Mouse (Mus musculus) urinary bladder, postnatal 10 days (tissue): ENCODE measurements at regions not wholly inside any gene's neighbourhood (a gene's known extent, or its start where the extent isn't known, plus 50 kb on each side); places are given as distances from the start of the nearest gene placed in this dataset.
"Not testable (repeated sequence)": the region's sequence is repeated elsewhere in the genome, so short reads cannot be mapped to it uniquely, and the experiment has no call there.

Source experiments
- DNase-seq: peaks from one replicate; pipeline ENCODE4 v3.0.0; 2022; ENCODE audit warnings: low spot score

GRCm38 (mm10) chr16:77851206-77852065, 249.5 kb upstream of the Gm11146 start:
- no peak for DNase-seq

DNA sequence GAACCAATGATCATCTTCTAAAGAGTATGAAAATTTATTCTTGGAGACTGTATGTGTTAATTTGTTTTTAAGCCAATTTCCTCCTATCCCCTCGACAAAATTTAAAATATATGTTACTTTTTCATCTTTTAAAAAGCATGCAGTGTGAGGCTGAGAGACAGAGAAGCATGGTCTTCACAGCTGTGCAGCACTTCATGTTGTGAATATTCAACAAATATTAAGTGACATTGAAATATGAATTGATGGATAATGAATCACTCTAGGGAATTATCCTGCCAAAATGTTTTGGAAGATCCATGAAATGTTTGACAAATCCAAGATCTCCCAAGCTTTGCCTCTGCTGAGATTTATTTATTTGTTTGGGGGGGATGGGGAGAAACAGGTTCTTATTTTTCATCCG, 233.9 kb upstream of the Gm11146 start:
- DNase-seq, result no peak

DNA sequence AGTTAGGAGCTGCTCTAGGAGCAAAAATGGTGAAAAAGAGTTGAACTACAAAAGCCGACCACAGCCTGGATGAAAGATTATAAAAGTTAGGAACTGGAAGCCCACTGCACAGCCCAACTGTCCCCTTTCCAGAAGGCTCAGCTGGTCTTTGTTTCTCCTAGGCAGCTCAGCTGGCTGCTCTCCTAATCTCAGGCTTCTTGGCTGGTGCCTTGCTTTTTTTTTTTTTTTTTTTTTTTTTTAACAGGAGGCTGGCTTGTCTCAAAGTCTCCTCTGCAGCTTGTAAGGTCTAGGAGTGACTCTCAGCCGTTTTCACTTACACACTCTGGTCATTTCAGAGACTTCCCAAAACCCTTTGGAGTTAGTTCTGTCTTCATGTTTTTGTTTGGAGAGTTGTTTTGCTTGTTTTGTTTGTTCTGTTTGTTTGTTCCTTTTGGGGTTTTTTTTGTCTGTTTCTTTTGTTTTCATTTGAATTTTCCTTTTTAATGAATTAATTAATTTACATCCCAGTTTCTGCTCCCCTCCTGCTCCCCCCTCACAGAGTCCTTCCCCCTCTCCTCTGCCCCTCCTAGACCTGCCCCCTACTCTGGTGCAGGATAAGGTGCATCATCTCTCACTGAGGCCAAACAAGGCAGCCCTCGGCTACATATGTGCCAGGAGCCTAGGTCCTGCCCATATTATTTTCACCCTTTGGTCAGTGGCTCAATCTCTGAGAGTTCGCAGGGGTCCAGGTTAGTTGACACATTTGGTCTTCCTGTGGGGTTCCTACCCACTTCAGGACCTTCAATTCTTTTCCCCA, 225.6 kb upstream of the Gm11146 start:
- no peak for DNase-seq

- no peak for DNase-seq
Measured at GRCm38 (mm10) chr16:77799709-77800108, 197.8 kb upstream of the Gm11146 start.

DNA sequence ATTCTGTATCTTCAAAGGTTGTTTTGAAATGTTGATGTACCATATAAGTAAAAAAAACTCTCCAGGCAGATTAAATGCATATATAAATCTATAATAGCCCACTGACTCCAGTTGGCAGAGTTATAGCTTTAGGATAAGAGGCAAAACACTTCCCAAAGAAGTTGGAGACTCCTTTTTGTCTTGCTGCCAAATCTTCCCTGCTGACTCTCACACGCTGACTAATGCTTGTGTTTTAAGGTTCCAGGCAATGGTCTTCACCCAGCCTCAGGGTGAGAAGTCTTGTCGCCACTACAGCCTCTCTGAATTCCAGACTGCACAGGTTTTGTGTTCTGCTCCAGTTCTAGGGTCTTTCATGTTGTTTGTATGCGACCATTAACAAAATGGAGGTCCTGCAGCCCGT, 195.0 kb upstream of the Gm11146 start:
- no peak for DNase-seq

DNA sequence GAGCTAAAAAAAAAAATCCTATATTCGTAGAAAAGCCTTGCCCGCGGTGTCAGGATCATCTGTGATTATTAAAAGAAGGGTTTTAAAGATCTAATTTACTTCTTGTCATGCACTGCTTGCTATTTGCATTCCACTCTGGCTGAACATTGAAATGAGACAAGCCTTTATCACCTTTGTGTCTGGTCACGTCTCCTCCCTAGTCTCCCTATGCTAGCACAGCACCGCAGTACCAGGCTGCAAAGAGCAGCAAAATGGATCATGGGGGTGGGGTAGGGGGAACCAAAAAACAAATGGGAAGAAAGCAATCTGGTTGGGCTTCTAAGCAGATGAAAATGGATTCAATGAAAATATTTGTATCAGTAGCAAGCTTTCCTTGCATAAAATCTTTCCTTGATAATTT, 187.8 kb upstream of the Gm11146 start:
- DNase-seq, result no peak

DNA sequence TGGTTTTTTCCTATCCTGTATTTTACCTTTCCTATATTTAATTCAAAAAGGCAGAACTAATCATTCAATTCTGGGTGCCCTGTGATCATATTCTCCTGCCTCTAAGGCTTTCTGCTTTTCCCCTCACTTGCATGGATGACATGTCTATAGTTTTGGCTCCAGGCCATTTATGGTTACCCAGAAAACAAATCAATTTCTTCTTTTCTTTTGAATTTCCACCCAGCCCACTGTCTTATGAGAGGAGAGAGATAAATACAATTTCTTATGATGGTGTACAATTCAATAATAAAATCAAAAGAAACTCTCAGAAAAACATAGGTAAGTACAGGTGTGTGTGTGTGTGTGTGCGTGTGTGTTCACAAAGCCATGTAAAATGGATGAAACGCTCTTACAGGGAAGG, 187.3 kb upstream of the Gm11146 start:
- DNase-seq, result no peak

DNA sequence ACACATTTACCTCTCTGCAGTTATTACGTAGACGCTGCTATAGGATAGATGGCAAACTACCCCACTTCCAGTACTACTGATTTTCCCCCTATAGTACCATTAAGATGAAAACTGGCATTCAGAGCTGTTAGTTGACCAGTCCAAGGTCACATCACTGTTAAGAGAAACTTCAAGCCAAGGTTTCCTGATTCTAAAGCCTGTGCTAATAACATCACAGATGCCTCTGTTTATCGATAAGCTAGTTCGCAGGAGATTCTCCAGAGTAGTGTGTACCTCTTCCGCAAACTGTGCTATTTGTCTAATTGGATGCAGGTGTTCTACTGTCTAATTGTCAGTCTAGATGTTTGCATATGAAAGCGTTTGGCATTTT, 186.9 kb upstream of the Gm11146 start:
- DNase-seq, result no peak

DNA sequence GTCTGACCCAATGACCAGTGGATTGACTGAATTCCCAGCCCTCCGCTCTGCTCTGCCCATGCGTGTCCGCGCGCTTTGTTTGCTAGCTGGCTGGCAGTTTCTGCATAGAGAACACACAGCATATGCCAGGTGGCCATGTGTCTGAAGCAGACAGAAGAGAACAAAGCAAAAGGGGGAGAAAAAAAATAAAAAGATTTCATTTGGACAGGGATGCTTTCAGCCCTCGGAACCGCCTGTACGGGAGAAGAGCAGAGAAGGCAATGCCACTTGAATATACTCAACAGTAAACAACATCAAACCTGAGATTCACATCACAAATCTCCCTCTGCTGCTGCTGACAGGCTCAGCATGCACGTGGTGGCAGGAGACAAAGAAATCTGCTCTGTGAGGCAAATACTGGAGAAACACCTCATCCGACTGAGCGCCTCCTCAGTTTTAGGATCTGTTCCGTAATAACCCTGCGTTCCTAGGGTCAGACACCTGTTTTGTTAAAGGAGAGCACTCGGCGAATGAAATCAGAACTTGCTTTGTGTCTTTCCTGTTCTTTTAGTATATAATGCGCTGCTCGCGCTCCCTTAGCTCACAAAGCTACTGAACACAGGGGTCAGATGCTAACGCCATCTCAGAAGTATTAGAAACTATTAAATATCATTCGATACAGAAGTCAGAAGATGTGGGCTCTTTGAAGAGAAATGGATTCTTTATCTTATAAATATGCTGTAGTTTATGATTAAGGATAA, 186.3 kb upstream of the Gm11146 start:
- DNase-seq, result no peak

DNA sequence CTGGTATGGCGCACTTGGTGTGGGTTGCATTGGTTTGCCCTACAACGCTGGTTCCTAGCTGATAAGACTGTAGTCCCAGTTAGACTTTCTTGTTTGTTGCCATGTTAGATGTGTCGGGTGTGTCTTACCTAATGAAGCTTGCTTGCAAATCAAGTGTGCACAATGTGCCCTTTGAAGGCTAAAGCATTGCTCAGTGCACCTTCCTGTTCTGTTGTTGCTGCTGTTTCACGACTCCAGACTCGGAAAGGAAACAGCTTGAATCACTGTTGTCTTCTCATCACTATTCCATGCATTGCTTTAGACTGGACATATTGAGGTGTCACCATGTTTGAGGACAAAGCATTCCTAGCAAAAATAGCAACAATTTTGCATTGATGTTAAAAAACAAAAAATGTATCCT, 185.1 kb upstream of the Gm11146 start:
- no peak for DNase-seq

DNA sequence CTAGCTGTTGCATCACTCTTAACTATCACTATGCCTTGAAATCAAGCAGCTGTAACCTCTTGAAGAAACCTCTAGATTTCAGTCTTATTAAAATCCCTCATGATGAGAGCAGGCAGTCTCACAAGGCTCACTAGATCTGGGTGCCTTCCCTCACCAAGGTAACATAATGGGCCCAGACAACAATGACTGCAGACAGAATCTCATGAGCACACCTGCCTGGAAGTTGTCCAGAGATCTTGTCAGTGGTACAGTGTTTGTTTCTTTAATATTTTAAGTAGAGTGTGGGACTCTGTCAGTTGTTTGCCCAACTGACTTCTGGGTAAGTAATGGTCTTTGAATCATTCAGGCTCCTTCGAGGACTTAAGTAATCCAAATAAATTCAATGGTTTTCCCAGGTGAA, 177.1 kb upstream of the Gm11146 start:
- no peak for DNase-seq

DNA sequence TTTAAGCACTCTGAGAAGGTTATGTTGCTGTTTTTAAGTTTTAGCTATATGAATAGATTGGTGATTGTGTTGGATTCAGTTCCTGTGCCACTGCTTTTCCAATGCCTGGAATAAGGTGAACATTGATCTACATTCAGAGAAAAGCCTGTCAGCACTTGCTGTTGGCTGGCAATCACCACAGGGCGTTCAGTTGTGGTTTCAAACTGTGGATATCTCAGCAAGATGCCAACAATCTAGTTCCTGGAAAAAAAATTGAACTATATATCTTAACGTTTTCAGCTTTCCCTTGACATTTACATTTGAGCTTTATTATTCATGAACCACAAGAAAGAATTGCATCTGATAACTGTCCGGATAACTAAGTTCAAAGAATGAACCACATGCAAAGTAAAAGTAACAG, 170.2 kb upstream of the Gm11146 start:
- no peak for DNase-seq

GRCm38 (mm10) chr16:77760926-77761347, 159.0 kb upstream of the Gm11146 start:
- no peak for DNase-seq

GRCm38 (mm10) chr16:77760479-77760878, 158.6 kb upstream of the Gm11146 start:
- no peak for DNase-seq

GRCm38 (mm10) chr16:77759997-77760396, 158.1 kb upstream of the Gm11146 start:
- DNase-seq, result no peak

DNA sequence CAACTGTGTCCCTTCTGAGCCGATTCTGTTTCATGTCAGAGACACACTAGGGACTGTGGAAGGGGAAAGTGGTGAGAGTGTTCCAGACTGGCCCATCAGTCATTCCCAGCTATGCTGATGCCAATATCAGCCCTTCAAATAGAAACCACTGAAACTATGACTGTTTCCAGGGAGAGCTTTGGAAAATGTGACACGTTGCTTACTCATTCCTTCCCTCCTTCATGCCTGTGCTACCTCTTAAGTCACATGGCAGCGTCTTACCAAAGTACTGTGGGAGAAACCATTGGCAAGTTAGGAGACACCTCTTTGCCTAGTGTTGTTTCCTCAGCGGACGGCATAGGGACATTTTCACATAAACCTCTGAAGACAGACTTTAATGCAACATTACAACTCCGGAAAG, 153.0 kb upstream of the Gm11146 start:
- no peak for DNase-seq

GRCm38 (mm10) chr16:77749474-77749873, 147.6 kb upstream of the Gm11146 start:
- DNase-seq, result no peak

DNA sequence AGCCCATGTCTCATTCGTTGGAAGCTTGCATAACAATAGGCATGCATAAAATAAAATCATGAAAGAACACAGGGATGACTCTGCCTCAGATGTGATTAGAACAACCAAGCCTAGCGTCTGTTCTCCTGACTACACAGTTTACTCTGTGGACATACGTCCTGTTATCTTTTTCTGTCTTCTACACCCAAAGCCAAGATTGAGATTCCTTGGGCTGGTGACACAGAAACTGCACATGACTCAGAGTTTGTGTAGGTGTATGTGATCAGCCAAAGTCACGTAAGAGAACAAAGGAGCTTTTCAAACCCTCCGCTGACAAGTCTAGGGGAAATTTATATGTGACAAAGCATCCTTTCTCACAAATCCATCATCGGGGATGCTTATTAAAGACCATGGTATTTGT, 141.9 kb upstream of the Gm11146 start:
- no peak for DNase-seq

DNA sequence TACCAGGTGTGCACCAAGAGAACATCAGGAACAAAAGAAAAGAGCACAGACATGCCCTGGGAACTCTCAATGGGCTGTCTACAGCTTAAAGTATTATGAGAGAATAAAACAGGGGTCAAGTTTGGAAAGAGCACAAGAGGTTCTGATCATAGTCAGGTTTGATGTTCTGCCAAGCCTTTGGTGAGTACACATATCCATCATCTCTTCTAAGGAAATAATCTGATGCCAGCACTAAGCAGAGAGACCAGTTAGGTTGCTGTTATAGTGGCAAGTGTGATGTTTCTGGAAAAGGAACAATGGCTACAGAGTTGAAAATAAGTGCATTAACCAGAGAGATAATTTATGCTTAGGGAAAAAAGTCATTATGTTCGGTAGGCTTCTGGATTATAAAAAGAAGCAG, 136.9 kb upstream of the Gm11146 start:
- DNase-seq, result no peak

- no peak for DNase-seq
Measured at GRCm38 (mm10) chr16:77719377-77719776, 117.5 kb upstream of the Gm11146 start.

DNA sequence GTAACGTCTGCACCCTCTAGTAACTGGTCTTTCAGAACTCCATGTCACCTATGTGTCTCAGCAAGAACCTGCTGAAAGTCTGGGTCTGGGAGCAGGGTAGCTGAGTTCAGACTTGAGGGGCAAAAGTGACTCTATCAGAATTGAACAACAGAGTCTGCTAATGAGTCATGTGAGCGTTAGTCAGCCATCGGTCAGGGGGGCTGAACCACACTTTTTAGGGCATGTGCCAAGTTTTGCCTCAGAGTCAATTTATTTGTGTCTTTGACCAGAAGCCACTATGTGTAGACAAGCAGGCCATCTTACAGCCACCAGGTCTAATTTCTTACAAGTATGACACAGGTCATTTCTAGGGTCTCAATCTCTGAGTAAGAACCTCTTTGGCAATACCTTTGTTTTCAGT, 115.9 kb upstream of the Gm11146 start:
- DNase-seq, result not testable (repeated sequence)

DNA sequence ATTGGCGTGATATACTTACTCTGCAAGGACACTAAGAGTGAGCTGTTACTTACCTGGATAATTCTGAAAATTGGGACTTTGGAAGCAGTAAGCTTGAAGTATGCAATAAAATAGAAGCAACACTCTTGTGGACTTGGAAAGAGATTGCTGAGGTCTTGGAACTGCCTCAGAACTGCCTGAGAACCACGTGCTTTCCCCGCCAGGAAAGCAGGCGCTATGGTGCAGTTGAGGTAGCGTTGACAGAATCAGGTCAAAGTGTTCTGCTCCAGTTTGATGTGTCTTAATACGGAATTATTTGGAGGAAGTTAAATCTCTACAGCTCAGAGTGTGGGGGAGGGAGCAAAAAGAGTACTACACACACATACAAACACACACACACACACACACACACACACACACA, 102.8 kb upstream of the Gm11146 start:
- DNase-seq, result no peak

DNA sequence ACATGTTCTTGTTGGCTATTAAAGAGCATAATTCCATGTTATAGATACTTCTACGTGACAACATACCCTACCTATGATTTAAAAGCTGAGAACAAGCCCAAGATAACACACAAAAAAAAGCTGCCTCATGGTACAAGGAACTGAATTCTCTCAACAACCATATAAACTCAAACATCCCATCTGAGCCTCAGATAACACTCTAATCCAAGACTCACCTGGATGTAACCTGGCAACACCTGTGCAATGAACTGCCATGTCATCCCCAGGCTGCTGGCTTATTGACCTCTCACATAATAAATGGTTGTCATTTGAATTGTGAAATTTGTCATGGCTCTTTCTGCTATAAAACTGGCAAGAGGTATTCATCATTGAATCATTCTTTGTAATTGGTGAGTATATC, 93.5 kb upstream of the Gm11146 start:
- no peak for DNase-seq
